Mouse (Mus musculus): ENCODE measurements around the gene Ski. TPM values are rescaled to one million over a fixed set of nuclear protein-coding genes. Genes with fewer than 3 reads are reported as not detected.

The Ski gene
- polyA plus RNA-seq, 1 experiment from 2014 or later, result 13.3 TPM

GRCm38 (mm10) chr4:155123868-155124534 is 98.4 kb downstream of the Ski start:
- H3K27ac ChIP-seq (ENCODE audit: low read depth, low read length), result no peak overlapping the region
- WGBS, result 60% methylated on average over 9 of the region's 9 CpGs
- no peak overlapping the region for H3K4me2 ChIP-seq (replicated peaks; ENCODE audit: low read depth)
- no peaks in the 10 kb centered on the region for H3K9me3 ChIP-seq (ENCODE audit: control insufficient read depth)
- H3K36me3 ChIP-seq (ENCODE audit: control insufficient read depth, insufficient read depth), result no peaks in the 10 kb centered on the region
- TF ChIP-seq CTCF (IDR thresholded peaks at IDR 0.05; ENCODE audit: low read depth), result peak; percentile 58
- no peak overlapping the region for H3K9ac ChIP-seq (ENCODE audit: low read depth, low read length)
- no peak for ATAC-seq
- no peak overlapping the region for H3K4me3 ChIP-seq (ENCODE audit: low read depth, low read length)
- H3K4me1 ChIP-seq (replicated peaks; ENCODE audit: control insufficient read depth, insufficient read depth, low read length), result peaks cover 7% of the 10 kb centered on the region; the same call in 1 of the 2 replicates
- H3K27me3 ChIP-seq (replicated peaks; ENCODE audit: control insufficient read depth, insufficient read depth, low read length), result no peaks in the 10 kb centered on the region

- no peak for ATAC-seq
- Histone ChIP-seq H3K27me3 (replicated peaks; ENCODE audit: control insufficient read depth, insufficient read depth, low read length) (no peaks in the 10 kb centered on the region), H3K4me2 (replicated peaks; ENCODE audit: low read depth) (no peak overlapping the region), H3K9ac (ENCODE audit: low read depth, low read length) (no peak overlapping the region), H3K27ac (ENCODE audit: low read depth, low read length) (peak overlapping the region; percentile 24; the same call in 1 of the 2 replicates), H3K36me3 (ENCODE audit: control insufficient read depth, insufficient read depth) (no peaks in the 10 kb centered on the region), H3K9me3 (ENCODE audit: control insufficient read depth) (no peaks in the 10 kb centered on the region), H3K4me3 (ENCODE audit: low read depth, low read length) (no peak overlapping the region), H3K4me1 (replicated peaks; ENCODE audit: control insufficient read depth, insufficient read depth, low read length) (peaks cover 7% of the 10 kb centered on the region; the same call in 1 of the 2 replicates)
- TF ChIP-seq CTCF (IDR thresholded peaks at IDR 0.05; ENCODE audit: low read depth), result no peak
- WGBS, result 12% methylated on average over 16 of the region's 16 CpGs
Measured at GRCm38 (mm10) chr4:155122444-155123040, 99.8 kb downstream of the Ski start.

- peaks cover 7% of the 10 kb centered on the region; the same call in 1 of the 2 replicates for H3K4me1 ChIP-seq (replicated peaks; ENCODE audit: control insufficient read depth, insufficient read depth, low read length)
- H3K27me3 ChIP-seq (replicated peaks; ENCODE audit: control insufficient read depth, insufficient read depth, low read length), result no peaks in the 10 kb centered on the region
- no peak overlapping the region for H3K4me2 ChIP-seq (replicated peaks; ENCODE audit: low read depth)
- WGBS, result 58% methylated on average over 6 of the region's 6 CpGs
- no peaks in the 10 kb centered on the region for H3K36me3 ChIP-seq (ENCODE audit: control insufficient read depth, insufficient read depth)
- no peak for ATAC-seq
- H3K27ac ChIP-seq (ENCODE audit: low read depth, low read length), result peak overlapping the region; percentile 79; the same call in 1 of the 2 replicates
- H3K9me3 ChIP-seq (ENCODE audit: control insufficient read depth), result no peaks in the 10 kb centered on the region
- no peak overlapping the region for H3K4me3 ChIP-seq (ENCODE audit: low read depth, low read length)
- no peak for TF ChIP-seq CTCF (IDR thresholded peaks at IDR 0.05; ENCODE audit: low read depth)
- no peak overlapping the region for H3K9ac ChIP-seq (ENCODE audit: low read depth, low read length)
Measured at GRCm38 (mm10) chr4:155121915-155122443, 100.4 kb downstream of the Ski start.

- ATAC-seq, result peak; percentile 29
- WGBS, result 34% methylated on average over 6 of the region's 6 CpGs
- H3K4me3 ChIP-seq (ENCODE audit: low read depth, low read length), result no peak overlapping the region
- H3K27me3 ChIP-seq (replicated peaks; ENCODE audit: control insufficient read depth, insufficient read depth, low read length), result no peaks in the 10 kb centered on the region
- no peak overlapping the region for H3K9ac ChIP-seq (ENCODE audit: low read depth, low read length)
- H3K36me3 ChIP-seq (ENCODE audit: control insufficient read depth, insufficient read depth), result no peaks in the 10 kb centered on the region
- no peak for TF ChIP-seq CTCF (IDR thresholded peaks at IDR 0.05; ENCODE audit: low read depth)
- peaks cover 7% of the 10 kb centered on the region; the same call in 1 of the 2 replicates for H3K4me1 ChIP-seq (replicated peaks; ENCODE audit: control insufficient read depth, insufficient read depth, low read length)
- H3K4me2 ChIP-seq (replicated peaks; ENCODE audit: low read depth), result peak overlapping the region; percentile 33; the same call in 1 of the 2 replicates
- H3K27ac ChIP-seq (ENCODE audit: low read depth, low read length), result peak overlapping the region; percentile 79
- H3K9me3 ChIP-seq (ENCODE audit: control insufficient read depth), result no peaks in the 10 kb centered on the region
Measured at GRCm38 (mm10) chr4:155121222-155121621, 101.2 kb downstream of the Ski start.

- no peaks in the 10 kb centered on the region for H3K27me3 ChIP-seq (replicated peaks; ENCODE audit: control insufficient read depth, insufficient read depth, low read length)
- 36% methylated on average over 5 of the region's 5 CpGs for WGBS
- no peak overlapping the region for H3K4me3 ChIP-seq (ENCODE audit: low read depth, low read length)
- H3K9me3 ChIP-seq (ENCODE audit: control insufficient read depth), result no peaks in the 10 kb centered on the region
- peaks cover 7% of the 10 kb centered on the region; the same call in 1 of the 2 replicates for H3K4me1 ChIP-seq (replicated peaks; ENCODE audit: control insufficient read depth, insufficient read depth, low read length)
- peak; percentile 93 for ATAC-seq
- TF ChIP-seq CTCF (IDR thresholded peaks at IDR 0.05; ENCODE audit: low read depth), result no peak
- no peaks in the 10 kb centered on the region for H3K36me3 ChIP-seq (ENCODE audit: control insufficient read depth, insufficient read depth)
- H3K4me2 ChIP-seq (replicated peaks; ENCODE audit: low read depth), result peak overlapping the region; percentile 33; the same call in 1 of the 2 replicates
- no peak overlapping the region for H3K9ac ChIP-seq (ENCODE audit: low read depth, low read length)
- peak overlapping the region; percentile 85 for H3K27ac ChIP-seq (ENCODE audit: low read depth, low read length)
Measured at GRCm38 (mm10) chr4:155120583-155120982, 101.8 kb downstream of the Ski start.

GRCm38 (mm10) chr4:155120038-155120437 is 102.4 kb downstream of the Ski start:
- Histone ChIP-seq H3K4me2 (replicated peaks; ENCODE audit: low read depth) (no peak overlapping the region), H3K4me1 (replicated peaks; ENCODE audit: control insufficient read depth, insufficient read depth, low read length) (peaks cover 2% of the 10 kb centered on the region; the same call in 1 of the 2 replicates), H3K36me3 (ENCODE audit: control insufficient read depth, insufficient read depth) (no peaks in the 10 kb centered on the region), H3K27ac (ENCODE audit: low read depth, low read length) (peak overlapping the region; percentile 85), H3K4me3 (ENCODE audit: low read depth, low read length) (no peak overlapping the region), H3K27me3 (replicated peaks; ENCODE audit: control insufficient read depth, insufficient read depth, low read length) (no peaks in the 10 kb centered on the region), H3K9ac (ENCODE audit: low read depth, low read length) (no peak overlapping the region), H3K9me3 (ENCODE audit: control insufficient read depth) (no peaks in the 10 kb centered on the region)
- ATAC-seq, result peak; percentile 19
- peak; percentile 60 for TF ChIP-seq CTCF (IDR thresholded peaks at IDR 0.05; ENCODE audit: low read depth)
- 56% methylated on average over 7 of the region's 7 CpGs for WGBS

Data from intestine, postnatal 0 days (tissue).